Mouse (Mus musculus) CH12.LX (cell line): ENCODE measurements at regions not wholly inside any gene's neighbourhood (a gene's known extent, or its start where the extent isn't known, plus 50 kb on each side); places are given as distances from the start of the nearest gene placed in this dataset.

Experiments used
- DNase-seq: peaks from one replicate; pipeline ENCODE4 v3.0.0-alpha.2; 2013; ENCODE audit errors: extremely low read depth
- H3K27ac ChIP-seq: 2 replicates; pipeline ENCODE4 v1.5.1; 2012; ENCODE audit warnings: low read depth, mild to moderate bottlenecking, control low read depth, moderate library complexity; ENCODE audit not compliant: insufficient read depth
- H3K27me3 ChIP-seq: replicated peaks from 2 replicates; pipeline ENCODE3; 2012; ENCODE audit warnings: inconsistent platforms
- H3K36me3 ChIP-seq, 2 experiments: replicated peaks in 1 of 2; 2 replicates each; pipeline versions ENCODE3 to v1.6.1; 2012; ENCODE audit warnings: inconsistent platforms in 1 of 2, low read length in 1 of 2, mild to moderate bottlenecking in 1 of 2, mixed read lengths in 1 of 2, moderate library complexity in 1 of 2; ENCODE audit not compliant: control insufficient read depth in 1 of 2, insufficient read depth in 1 of 2
- H3K4me1 ChIP-seq, 2 experiments: 2 replicates each; pipeline ENCODE4 v1.6.1; 2012; ENCODE audit warnings: inconsistent platforms in 1 of 2, moderate library complexity in 1 of 2; ENCODE audit not compliant: insufficient read depth in 2 of 2, control insufficient read depth in 1 of 2
- H3K4me2 ChIP-seq: 2 replicates; pipeline ENCODE4 v1.6.1; 2012; ENCODE audit warnings: low read depth, mild to moderate bottlenecking, control low read depth; ENCODE audit not compliant: poor library complexity, insufficient read depth, severe bottlenecking
- H3K4me3 ChIP-seq, 3 experiments: fragments of 150-350 bp in 1 of 3; sonication (generic) in 1 of 3; replicated peaks in 1 of 3; 2 replicates each; pipeline versions ENCODE3 to v1.5.1; 2011 to 2012; ENCODE audit warnings: low read depth in 2 of 3, low read length in 2 of 3, mild to moderate bottlenecking in 2 of 3, moderate library complexity in 2 of 3, control low read depth in 1 of 3, improper control_type of control experiment in 1 of 3, inconsistent platforms in 1 of 3, mixed read lengths in 1 of 3; ENCODE audit not compliant: poor library complexity in 1 of 3
- H3K79me2 ChIP-seq: replicated peaks from 2 replicates; pipeline ENCODE4 v1.6.1; 2012; ENCODE audit warnings: mild to moderate bottlenecking, moderate library complexity; ENCODE audit not compliant: control insufficient read depth, poor library complexity, insufficient read depth, severe bottlenecking; ENCODE audit errors: extremely low read depth
- H3K9ac ChIP-seq: 2 replicates; pipeline ENCODE4 v1.6.1; 2012; ENCODE audit warnings: low read depth, mild to moderate bottlenecking, control low read depth, moderate library complexity; ENCODE audit not compliant: insufficient read depth
- H3K9me3 ChIP-seq: replicated peaks from 2 replicates; pipeline ENCODE3; 2012; ENCODE audit warnings: low read length, inconsistent platforms, mixed read lengths
- BHLHE40 ChIP-seq: IDR thresholded peaks from 2 replicates; pipeline ENCODE4 v1.6.1; 2011; ENCODE audit warnings: mild to moderate bottlenecking, low read depth, low read length, improper control_type of control experiment
- CHD1 ChIP-seq: IDR thresholded peaks from 2 replicates; pipeline ENCODE4 v1.6.1; 2012; ENCODE audit warnings: low read depth, low read length, improper control_type of control experiment, inconsistent platforms
- CTCF ChIP-seq, 2 experiments: IDR thresholded peaks in 1 of 2; conservative IDR thresholded peaks in 1 of 2; 2 replicates each; pipeline ENCODE4 v1.5.1; 2011 to 2012; ENCODE audit warnings: low read depth in 2 of 2, low read length in 2 of 2, improper control_type of control experiment in 1 of 2, inconsistent platforms in 1 of 2, mild to moderate bottlenecking in 1 of 2, moderate library complexity in 1 of 2
- E2F4 ChIP-seq: IDR thresholded peaks from 2 replicates; pipeline ENCODE4 v1.6.1; 2011; ENCODE audit warnings: low read depth, low read length, improper control_type of control experiment; ENCODE audit not compliant: insufficient replicate concordance
- ELF1 ChIP-seq: IDR thresholded peaks from 2 replicates; pipeline ENCODE4 v1.6.1; 2014; ENCODE audit warnings: low read depth, mild to moderate bottlenecking, inconsistent platforms, low read length, improper control_type of control experiment
- EP300 ChIP-seq: IDR thresholded peaks from 2 replicates; pipeline ENCODE4 v1.6.1; 2011; ENCODE audit warnings: low read length, improper control_type of control experiment
- MAFK ChIP-seq: IDR thresholded peaks from 2 replicates; pipeline ENCODE4 v1.6.1; 2011; ENCODE audit warnings: low read length, improper control_type of control experiment; ENCODE audit not compliant: insufficient replicate concordance
- MAX ChIP-seq: IDR thresholded peaks from 2 replicates; pipeline ENCODE4 v1.6.1; 2011; ENCODE audit warnings: low read length, improper control_type of control experiment
- MAZ ChIP-seq: IDR thresholded peaks from 2 replicates; pipeline ENCODE4 v1.6.1; 2012; ENCODE audit warnings: low read depth, mild to moderate bottlenecking, inconsistent platforms, low read length, improper control_type of control experiment, moderate library complexity
- MYC ChIP-seq: IDR thresholded peaks from 2 replicates; pipeline ENCODE4 v1.6.1; 2011; ENCODE audit warnings: low read depth, mild to moderate bottlenecking, improper control_type of control experiment, low read length
- NELFE ChIP-seq: IDR thresholded peaks from 2 replicates; pipeline ENCODE4 v1.6.1; 2011; ENCODE audit warnings: low read depth, low read length, improper control_type of control experiment
- POLR2A ChIP-seq: IDR thresholded peaks from 2 replicates; pipeline ENCODE4 v1.6.1; 2011; ENCODE audit warnings: low read depth, mild to moderate bottlenecking, improper control_type of control experiment, low read length
- POLR2AphosphoS2 ChIP-seq: IDR thresholded peaks from 2 replicates; pipeline ENCODE4 v1.6.1; 2011; ENCODE audit warnings: low read depth, low read length, improper control_type of control experiment
- RAD21 ChIP-seq: IDR thresholded peaks from 2 replicates; pipeline ENCODE4 v1.6.1; 2011; ENCODE audit warnings: low read depth, mild to moderate bottlenecking, low read length, improper control_type of control experiment, moderate library complexity
- RCOR1 ChIP-seq: conservative IDR thresholded peaks from 2 replicates; pipeline ENCODE4 v1.6.1; 2012; ENCODE audit warnings: low read depth, mild to moderate bottlenecking, inconsistent platforms, low read length, improper control_type of control experiment
- SIN3A ChIP-seq: IDR thresholded peaks from 2 replicates; pipeline ENCODE4 v1.6.1; 2012; ENCODE audit warnings: low read length, improper control_type of control experiment, inconsistent platforms
- SMC3 ChIP-seq: IDR thresholded peaks from 2 replicates; pipeline ENCODE4 v1.6.1; 2011; ENCODE audit warnings: low read depth, low read length, improper control_type of control experiment
- TCF12 ChIP-seq: IDR thresholded peaks from 2 replicates; pipeline ENCODE4 v1.6.1; 2014; ENCODE audit warnings: low read depth, mild to moderate bottlenecking, inconsistent platforms, low read length, improper control_type of control experiment
- UBTF ChIP-seq: IDR thresholded peaks from 2 replicates; pipeline ENCODE4 v1.6.1; 2012; ENCODE audit warnings: low read depth, mild to moderate bottlenecking, inconsistent platforms, low read length, improper control_type of control experiment, moderate library complexity
- USF1 ChIP-seq: IDR thresholded peaks from 2 replicates; pipeline ENCODE4 v1.6.1; 2014; ENCODE audit warnings: low read depth, mild to moderate bottlenecking, inconsistent platforms, low read length, improper control_type of control experiment
- ZC3H11A ChIP-seq: IDR thresholded peaks from 2 replicates; pipeline ENCODE4 v1.6.1; 2012; ENCODE audit warnings: low read depth, mild to moderate bottlenecking, inconsistent platforms, low read length, improper control_type of control experiment
- ZMIZ1 ChIP-seq: IDR thresholded peaks from 2 replicates; pipeline ENCODE4 v1.6.1; 2012; ENCODE audit warnings: low read depth, mild to moderate bottlenecking, inconsistent platforms, low read length, improper control_type of control experiment
- ZNF384 ChIP-seq: IDR thresholded peaks from 2 replicates; pipeline ENCODE4 v1.6.1; 2012; ENCODE audit warnings: low read depth, low read length, improper control_type of control experiment, inconsistent platforms
- dilution Hi-C: fragments of 300-500 bp; cut with MboI; formaldehyde crosslinking; loops from 2 replicates; pipeline ENCODE4 v1.14.3; 2020; ENCODE audit warnings: low sequenced_read_pairs; ENCODE audit not compliant: extremely low pct_unique_long_range_greater_than_20kb, extremely low pct_ligation_motif_present
- in situ Hi-C: fragments of 300-500 bp; cut with MboI; formaldehyde crosslinking; loops from 3 replicates; pipeline ENCODE4 v1.14.3; 2019; ENCODE audit warnings: low sequenced_read_pairs, low pct_ligation_motif_present, low pct_unique_long_range_greater_than_20kb, mixed read lengths

- no peak overlapping the region for H3K4me2 ChIP-seq
- H3K9me3 ChIP-seq: no peaks in the 10 kb centered on the region
- DNase-seq: no peak
Measured at GRCm38 (mm10) chr1:120762498-120762897, 160.3 kb downstream of the En1 start.

GRCm38 (mm10) chr1:120762921-120763595 lies 160.8 kb downstream of the En1 start:
- in situ Hi-C loops: no loop called here
- Histone ChIP-seq H3K9ac (no peak overlapping the region), H3K4me1 (peaks cover 3 to 32% of the 10 kb centered on the region in 2 experiments; a peak in 3 of 4 replicates), H3K9me3 (no peaks in the 10 kb centered on the region), H3K79me2 (no peaks in the 10 kb centered on the region), H3K27ac (no peak overlapping the region), H3K36me3 (no peaks in the 10 kb centered on the region), H3K27me3 (no peaks in the 10 kb centered on the region), H3K4me2 (no peak overlapping the region), H3K4me3 (no peak overlapping the region)
- TF ChIP-seq MAFK (no peak), RCOR1 (no peak), BHLHE40 (no peak), USF1 (no peak), POLR2AphosphoS2 (no peak), MAZ (no peak), ZC3H11A (no peak), UBTF (no peak), MAX (no peak), ZNF384 (no peak)
- dilution Hi-C loops: no loop called here
- no peak for DNase-seq

More at GRCm38 (mm10) chr1:120762498-120762897, 160.3 kb downstream of the En1 start:
- Histone ChIP-seq H3K4me3 (no peak overlapping the region), H3K27ac (no peak overlapping the region), H3K27me3 (no peaks in the 10 kb centered on the region)
- in situ Hi-C loops (no loop called here), dilution Hi-C loops (no loop called here)
- TF ChIP-seq CHD1: no peak
- TF ChIP-seq RCOR1: no peak
- no peak for TF ChIP-seq E2F4
- no peak for TF ChIP-seq TCF12
- no peak for TF ChIP-seq POLR2AphosphoS2
- no peak for TF ChIP-seq ZMIZ1
- no peak for TF ChIP-seq RAD21
- no peak for TF ChIP-seq SMC3
- no peak for TF ChIP-seq EP300
- TF ChIP-seq ELF1: no peak
- no peak for TF ChIP-seq CTCF (conservative IDR thresholded peaks at IDR 0.05 in 1 of 2, IDR thresholded peaks at IDR 0.05 in 1 of 2; ENCODE audit: low read depth in 2 of 2, low read length in 2 of 2)
- no peak for TF ChIP-seq MYC
- no peak for TF ChIP-seq NELFE
- no peak for TF ChIP-seq POLR2A
- no peak for TF ChIP-seq BHLHE40
- TF ChIP-seq ZC3H11A: no peak
- no peak for TF ChIP-seq SIN3A
- TF ChIP-seq MAFK: no peak
- TF ChIP-seq, all 38 proteins: peak for 0
- Histone ChIP-seq H3K9ac (no peak overlapping the region), H3K4me1 (peaks cover 3 to 32% of the 10 kb centered on the region in 2 experiments; a peak in 3 of 4 replicates), H3K36me3 (no peaks in the 10 kb centered on the region), H3K79me2 (no peaks in the 10 kb centered on the region)
